Mouse (Mus musculus) G1E (cell line): Measurements from ENCODE around the gene Zfp219.

Experiments
- CTCF ChIP-seq: IDR thresholded peaks from 2 replicates; pipeline ENCODE4 v1.5.1; 2012; ENCODE audit warnings: low read depth, low read length, inconsistent platforms, mixed read lengths
- GATA1 ChIP-seq: IDR thresholded peaks from 2 replicates; pipeline ENCODE4 v1.6.1; 2012; ENCODE audit warnings: borderline replicate concordance, low read length, inconsistent platforms, mixed read lengths
- GATA2 ChIP-seq: IDR thresholded peaks from 2 replicates; pipeline ENCODE4 v1.6.1; 2012; ENCODE audit warnings: low read depth, low read length, inconsistent platforms, borderline replicate concordance
- POLR2AphosphoS5 ChIP-seq: IDR thresholded peaks from 2 replicates; pipeline ENCODE4 v1.6.1; 2012; ENCODE audit warnings: low read depth, low read length, inconsistent platforms; ENCODE audit not compliant: insufficient replicate concordance
- TAL1 ChIP-seq: conservative IDR thresholded peaks from 2 replicates; pipeline ENCODE4 v1.6.1; 2012; ENCODE audit warnings: low read depth, low read length, inconsistent platforms, mixed read lengths

GRCm38 (mm10) chr14:52060800-52061199 is 40.3 kb upstream of the Zfp219 start:
- no peak for TF ChIP-seq CTCF
- no peak for TF ChIP-seq GATA1
- TF ChIP-seq GATA2, result no peak
- no peak for TF ChIP-seq POLR2AphosphoS5
- no peak for TF ChIP-seq TAL1
